Mouse (Mus musculus) spleen, postnatal 4 days (tissue): Measurements from ENCODE around the gene Lig4.

ENCODE experiments used
- DNase-seq, 2 experiments: peaks; one replicate each; pipeline ENCODE4 v3.0.0; 2022; ENCODE audit warnings: low spot score in 2 of 2

Gene Lig4

GRCm38 (mm10) chr8:9929746-9930445 is 47.6 kb downstream of the Lig4 start:
- no peak for DNase-seq
